Mouse (Mus musculus) CH12F3 (cell line): ENCODE measurements at regions not wholly inside any gene's neighbourhood (a gene's known extent, or its start where the extent isn't known, plus 50 kb on each side); places are given as distances from the start of the nearest gene placed in this dataset.
"Not testable (repeated sequence)": the region's sequence is repeated elsewhere in the genome, so short reads cannot be mapped to it uniquely, and the experiment has no call there.

Source experiments
- in situ Hi-C: fragments of 300-500 bp; cut with MboI; formaldehyde crosslinking; loops from 2 replicates; pipeline ENCODE4 v1.14.3; 2020; ENCODE audit warnings: low sequenced_read_pairs

DNA sequence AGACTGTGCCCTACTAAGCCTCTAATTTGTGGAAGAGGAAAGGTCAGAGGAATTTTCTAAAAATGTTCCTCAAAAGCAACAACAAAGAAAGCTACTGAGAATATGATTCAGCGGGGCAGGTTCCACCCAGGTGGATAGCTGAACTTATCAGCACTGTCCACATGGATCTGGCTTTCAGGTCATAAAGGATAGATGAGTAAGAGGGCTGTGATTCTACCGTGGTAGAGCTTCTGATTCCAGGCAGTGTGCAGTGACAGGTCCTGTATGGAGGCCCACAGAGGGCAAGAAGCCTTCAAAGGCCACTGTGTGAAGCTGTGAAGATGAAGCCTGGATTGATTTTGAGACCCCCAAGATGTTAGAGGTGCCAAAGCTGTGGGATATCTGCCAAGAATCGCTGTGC lies 51.8 kb downstream of the Teddm3 start:
- in situ Hi-C loops: not testable (repeated sequence)

DNA sequence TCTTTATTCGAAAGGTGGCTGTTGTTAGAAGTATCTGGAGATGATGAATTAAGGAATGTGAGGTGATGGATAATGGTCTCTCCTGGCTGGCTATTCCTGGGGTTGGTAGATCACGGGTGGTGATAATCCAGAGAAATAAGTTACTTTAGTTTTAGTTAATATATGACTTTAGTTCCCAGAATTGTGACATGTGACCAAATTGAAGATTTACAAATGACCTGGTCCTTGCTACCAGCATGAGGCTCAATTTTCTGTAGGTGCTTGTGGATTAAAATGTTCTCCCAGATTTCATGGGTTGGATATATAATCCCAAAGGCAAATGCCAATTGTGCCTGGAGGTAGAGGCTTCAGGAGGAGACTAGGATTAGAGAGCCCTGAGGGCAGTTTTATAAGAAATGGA lies 53.7 kb downstream of the Teddm3 start:
- in situ Hi-C loops: not testable (repeated sequence)

- in situ Hi-C loops: no loop called here
Measured at GRCm38 (mm10) chr16:21074779-21075148, 79.0 kb downstream of the Teddm3 start.

- in situ Hi-C loops: not testable (repeated sequence)
Measured at GRCm38 (mm10) chr16:21074082-21074778, 79.6 kb downstream of the Teddm3 start.

DNA sequence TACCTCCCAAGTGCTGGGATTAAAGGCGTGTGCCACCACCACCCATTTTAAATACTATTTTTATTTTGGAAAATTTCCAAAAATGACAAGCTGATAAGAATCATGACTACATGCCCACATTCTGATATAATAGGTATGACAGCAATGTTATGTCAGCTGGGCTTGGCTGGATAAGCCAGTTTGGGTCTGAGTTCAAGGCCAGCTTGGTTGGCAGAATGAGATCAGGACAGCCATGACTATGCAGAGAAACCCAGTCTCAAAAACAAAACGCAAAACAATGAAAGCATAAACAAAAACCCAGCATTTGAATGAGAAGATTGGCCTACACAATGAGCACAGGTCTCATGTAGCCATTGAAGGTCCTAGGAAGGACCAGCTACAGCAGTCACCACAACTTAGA lies 93.6 kb downstream of the Teddm3 start:
- in situ Hi-C loops: no loop called here

DNA sequence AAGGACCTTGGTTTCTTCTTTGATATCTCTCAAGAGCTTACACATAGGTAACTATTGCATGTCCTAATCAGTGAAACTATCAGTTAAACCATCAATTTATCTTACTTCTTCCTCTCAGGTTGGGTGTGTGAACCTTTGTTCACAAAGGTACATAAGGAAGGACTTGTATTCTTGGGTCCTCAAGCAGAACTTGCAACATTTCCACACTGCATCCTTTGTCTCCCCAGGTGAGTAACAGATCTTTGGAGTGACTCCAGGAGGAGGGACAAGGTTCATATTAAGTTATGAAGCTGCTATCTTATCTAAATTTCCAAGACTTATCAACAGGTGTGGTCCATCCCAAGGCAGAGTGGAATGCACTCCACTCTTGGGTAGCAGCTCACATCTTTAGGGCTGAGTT lies 99.0 kb downstream of the Teddm3 start:
- in situ Hi-C loops: no loop called here

DNA sequence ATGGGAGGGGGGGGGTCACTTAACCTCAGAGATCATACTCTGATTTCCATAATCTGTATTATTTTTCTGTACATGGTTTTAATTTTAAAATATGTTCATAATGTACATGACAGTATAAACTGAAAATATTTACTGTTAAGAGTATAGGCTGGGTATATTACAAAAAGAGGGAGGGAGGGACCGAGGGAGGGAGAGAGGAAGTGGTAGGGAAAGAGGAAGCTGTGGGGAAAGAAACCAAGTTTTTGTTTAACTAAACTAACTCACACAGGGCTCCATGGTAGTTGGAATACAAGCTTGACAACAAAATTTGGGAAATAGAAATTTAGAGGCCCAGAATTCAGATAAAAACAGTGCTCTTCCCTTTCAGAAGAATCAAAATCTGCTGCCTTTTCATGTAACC lies 131.7 kb downstream of the Teddm3 start:
- in situ Hi-C loops: not testable (repeated sequence)

GRCm38 (mm10) chr16:21004871-21005270 lies 148.9 kb downstream of the Teddm3 start:
- in situ Hi-C loops: no loop called here

DNA sequence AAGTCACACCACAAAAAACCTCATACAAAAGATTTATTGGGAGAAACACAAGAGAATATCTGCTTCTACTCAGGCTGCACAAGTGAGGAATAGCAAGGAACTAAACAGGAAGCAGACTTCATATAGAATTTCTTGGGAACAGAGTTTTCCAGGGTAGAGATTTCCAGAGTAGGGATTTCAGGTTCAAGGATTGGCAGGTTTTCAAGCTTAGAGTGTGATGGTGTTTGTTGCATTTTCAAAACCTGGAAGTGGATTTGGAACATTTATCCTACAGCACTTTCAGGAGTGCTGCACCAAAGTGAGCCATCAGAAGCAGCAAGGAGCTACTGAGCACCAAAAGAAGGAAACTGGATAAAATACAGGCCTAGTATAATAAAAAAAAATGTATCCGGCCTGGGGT lies 152.7 kb downstream of the Teddm3 start:
- in situ Hi-C loops: no loop called here

- in situ Hi-C loops: no loop called here
Measured at GRCm38 (mm10) chr16:20990524-20990923, 163.3 kb downstream of the Teddm3 start.

GRCm38 (mm10) chr16:20975406-20975805 lies 178.4 kb downstream of the Teddm3 start:
- in situ Hi-C loops: no loop called here

GRCm38 (mm10) chr16:20972442-20972841 lies 181.4 kb downstream of the Teddm3 start:
- in situ Hi-C loops: no loop called here

DNA sequence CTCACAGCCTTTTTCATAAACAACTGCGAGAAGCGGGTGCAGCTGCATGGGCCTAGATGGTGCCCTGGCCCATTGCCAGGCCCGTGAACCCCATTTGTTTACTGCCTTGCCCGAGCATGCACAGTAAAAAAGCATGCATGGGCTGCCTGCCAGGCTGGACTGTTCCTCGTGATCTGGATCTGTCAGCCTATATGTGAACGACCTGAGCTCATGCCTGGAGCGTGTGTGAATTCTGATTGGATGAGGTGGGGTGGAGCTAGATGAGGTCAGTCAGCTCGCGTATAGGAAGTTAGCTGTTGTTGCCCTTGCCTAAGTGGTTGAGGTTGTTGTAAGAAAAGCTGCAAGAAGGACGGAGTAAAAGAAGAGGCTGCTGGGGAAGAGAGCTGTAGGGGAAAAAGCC lies 194.9 kb downstream of the Teddm3 start:
- in situ Hi-C loops: no loop called here

DNA sequence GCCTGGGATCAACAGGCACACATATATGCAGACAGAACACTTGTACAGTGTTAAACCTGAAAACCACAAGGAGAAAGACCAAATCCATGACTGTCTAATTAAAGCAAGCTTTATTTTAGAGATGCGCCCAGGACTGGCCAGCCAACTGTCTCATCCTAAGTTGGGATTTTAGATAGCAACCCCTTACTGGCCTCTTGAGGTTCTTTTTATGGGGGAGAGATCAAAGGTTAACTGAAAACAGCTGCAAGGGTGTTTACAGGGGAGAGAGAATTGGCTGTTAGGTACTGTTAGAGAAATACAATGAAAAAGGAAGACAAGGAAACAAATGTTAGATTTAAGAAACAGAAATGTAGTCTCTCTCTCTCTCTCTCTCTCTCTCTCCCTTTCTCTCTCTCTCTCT lies 202.4 kb upstream of the Thpo start:
- in situ Hi-C loops: no loop called here

GRCm38 (mm10) chr16:20934846-20935245 lies 200.5 kb upstream of the Thpo start:
- in situ Hi-C loops: not testable (repeated sequence)

DNA sequence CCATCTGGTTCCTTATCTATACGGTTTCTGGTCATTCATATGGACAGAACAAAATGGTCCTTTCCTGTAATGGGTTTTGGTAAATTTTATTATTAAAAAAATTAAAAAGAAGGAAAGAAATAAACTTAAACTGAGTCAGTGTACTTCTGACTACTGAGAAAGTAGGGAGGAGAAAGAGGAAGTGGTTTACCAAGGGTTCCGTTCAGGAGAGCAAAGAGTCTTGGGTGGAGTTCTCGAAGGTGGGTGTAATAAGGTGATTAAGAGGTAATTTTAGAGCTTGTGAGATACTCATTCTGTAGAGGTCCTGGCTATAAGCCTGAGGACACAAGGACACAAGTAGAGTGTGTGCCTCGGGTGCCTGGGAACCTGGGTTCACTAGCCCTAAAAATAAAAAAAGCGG lies 195.7 kb upstream of the Thpo start:
- in situ Hi-C loops: not testable (repeated sequence)

DNA sequence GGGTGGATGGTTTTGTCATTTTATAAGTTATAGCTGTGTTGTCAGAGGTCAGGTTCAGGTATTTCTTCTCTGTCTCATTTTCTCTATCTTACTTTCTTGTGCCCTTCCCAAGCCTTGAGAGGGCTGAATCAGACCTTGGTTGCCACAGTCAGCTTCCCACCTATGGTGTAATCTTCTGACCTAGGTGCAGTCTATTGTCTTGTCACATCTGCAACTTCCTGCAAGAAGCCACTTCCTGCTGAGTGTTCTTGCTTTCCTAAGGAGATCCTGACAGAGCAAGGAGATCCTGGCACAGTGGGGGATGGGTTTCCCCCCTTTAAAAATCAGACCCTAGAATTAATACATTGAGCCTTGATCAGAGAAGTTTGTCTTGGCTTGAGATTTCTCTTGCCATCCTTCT lies 191.5 kb upstream of the Thpo start:
- in situ Hi-C loops: not testable (repeated sequence)

DNA sequence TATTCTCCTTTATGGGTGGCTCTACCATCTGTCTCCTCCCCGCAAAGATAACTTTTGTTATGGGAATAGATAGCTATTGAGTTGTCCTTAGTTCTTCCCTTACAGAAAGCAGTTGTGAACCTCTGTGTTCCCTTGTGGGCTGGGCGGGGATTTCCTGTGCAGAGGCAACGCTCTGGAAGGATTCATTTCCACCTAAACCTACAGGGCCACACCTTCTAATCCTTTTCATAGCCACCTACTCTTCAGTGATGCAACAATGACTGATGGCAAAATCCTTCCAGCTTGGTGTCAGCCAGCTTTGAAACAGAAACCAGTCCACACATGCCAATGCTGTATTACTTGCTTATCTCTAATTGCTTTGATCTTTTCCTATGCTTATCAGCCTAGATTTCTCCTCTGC lies 176.6 kb upstream of the Thpo start:
- in situ Hi-C loops: loop anchor here (25.0 kb wide), 2 partner anchors 276 to 501 kb away; partner anchors contain the start of gene Vps8

DNA sequence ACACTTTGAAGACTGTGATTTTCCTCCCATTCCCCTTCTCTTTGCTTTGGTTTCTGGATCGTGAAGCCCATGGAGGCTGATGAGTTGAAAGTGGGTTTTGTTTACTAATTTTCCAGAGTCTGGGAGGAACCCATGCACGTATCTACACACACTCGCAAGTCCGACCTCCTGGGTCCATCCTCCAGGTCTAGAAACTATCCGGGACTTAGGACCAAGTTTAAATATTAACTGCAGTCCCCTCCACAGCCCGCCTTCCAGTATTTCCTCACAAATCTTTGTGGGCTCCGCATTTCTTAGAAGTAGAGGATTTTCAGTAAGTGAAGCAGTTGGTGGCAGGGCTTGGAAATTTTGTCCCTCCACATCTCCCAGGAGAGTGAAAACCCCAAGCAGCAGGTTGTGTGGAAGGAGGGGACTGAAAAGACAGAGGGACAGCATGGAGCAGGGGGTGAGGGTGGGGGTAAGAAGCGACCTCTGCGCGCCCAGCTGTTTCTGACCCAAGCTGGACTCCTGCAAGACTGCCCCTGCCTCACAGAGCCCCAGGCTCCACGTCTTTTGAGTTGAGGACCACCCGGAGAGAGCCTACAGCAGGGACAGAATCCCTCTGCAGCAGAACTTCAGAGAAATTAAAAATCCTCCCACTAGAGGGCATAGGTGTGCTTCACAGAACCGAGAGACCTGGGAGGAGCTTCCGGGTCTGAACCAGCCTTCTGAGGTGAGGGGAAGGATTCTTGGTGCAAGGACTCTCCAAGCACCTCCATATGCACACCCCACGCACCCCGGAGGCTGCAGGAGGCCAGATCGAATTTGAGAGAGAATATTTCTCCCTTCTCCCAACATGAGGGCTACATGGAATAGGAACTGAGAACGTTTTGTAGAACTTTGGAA lies 174.4 kb upstream of the Thpo start:
- in situ Hi-C loops: loop anchor here (25.0 kb wide), 2 partner anchors 279 to 504 kb away; partner anchors contain the start of gene Vps8

DNA sequence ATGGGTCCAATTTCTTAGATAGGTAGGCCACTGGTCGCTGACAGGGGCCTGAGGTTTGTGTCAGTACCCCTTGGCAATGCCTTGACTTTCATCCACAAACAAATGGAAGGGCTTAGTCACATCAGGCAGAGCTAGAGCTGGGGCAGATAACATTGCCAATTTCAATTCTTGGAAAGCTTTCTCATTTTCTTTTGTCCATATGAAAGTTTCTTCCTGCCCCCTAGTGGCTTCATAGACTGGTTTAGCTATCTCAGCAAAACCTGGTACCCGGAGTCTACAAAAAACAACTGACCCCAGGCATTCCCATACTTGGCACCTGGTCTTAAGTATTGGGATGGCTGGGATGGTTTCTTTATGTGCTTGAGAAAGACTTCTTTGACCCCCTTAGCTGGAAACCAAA lies 161.4 kb upstream of the Thpo start:
- in situ Hi-C loops: no loop called here

GRCm38 (mm10) chr16:20871726-20872125 lies 137.4 kb upstream of the Thpo start:
- in situ Hi-C loops: no loop called here

- in situ Hi-C loops: no loop called here
Measured at GRCm38 (mm10) chr16:20866771-20867170, 132.5 kb upstream of the Thpo start.
